Mouse (Mus musculus) olfactory bulb, adult 2 months (tissue): ENCODE measurements around the gene Nlrc5.

Source experiments
- CTCF ChIP-seq: fragments of 200-500 bp; IDR thresholded peaks from 2 replicates; pipeline ENCODE4 v1.5.1; 2012; ENCODE audit warnings: low read depth, mild to moderate bottlenecking, low read length, moderate library complexity; ENCODE audit not compliant: insufficient read depth
- POLR2A ChIP-seq: fragments of 200-500 bp; IDR thresholded peaks from 2 replicates; pipeline ENCODE4 v1.6.1; 2012; ENCODE audit warnings: mild to moderate bottlenecking, low read depth, low read length, moderate library complexity; ENCODE audit not compliant: insufficient read depth

- no peak for TF ChIP-seq CTCF
- no peak for TF ChIP-seq POLR2A
Observed at GRCm38 (mm10) chr8:94433981-94434466, at the start of gene Nlrc5.
